Mouse (Mus musculus): ENCODE data around the gene Homer2.

Homer2 gene

DNA sequence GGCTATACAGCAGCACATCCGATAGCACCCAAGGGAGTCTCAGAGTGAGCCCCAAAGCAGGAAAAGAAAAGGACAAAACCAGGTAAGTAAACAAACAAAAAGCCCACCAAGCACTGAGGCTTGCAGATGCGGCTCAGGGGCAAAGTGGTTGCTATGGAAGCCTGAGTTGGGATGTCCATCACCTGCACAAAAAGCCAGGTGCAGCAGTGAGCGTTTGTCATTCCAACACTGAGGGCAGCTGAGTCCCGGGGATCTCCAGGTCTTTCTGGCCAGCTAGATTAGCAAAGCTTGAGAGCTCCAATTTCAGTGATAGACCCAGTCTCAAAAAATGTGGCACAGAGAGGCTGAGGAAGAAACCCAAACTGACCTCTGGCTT, 149.4 kb downstream of the Homer2 start:
- no peak for DNase-seq

- no peak for DNase-seq
Measured at GRCm38 (mm10) chr7:81557252-81557984, 149.9 kb downstream of the Homer2 start.

GRCm38 (mm10) chr7:81556839-81557238, 150.5 kb downstream of the Homer2 start:
- no peak for DNase-seq

- DNase-seq, result no peak
Measured at GRCm38 (mm10) chr7:81554369-81554768, 153.0 kb downstream of the Homer2 start.

- no peak for DNase-seq
Measured at GRCm38 (mm10) chr7:81553589-81553988, 153.7 kb downstream of the Homer2 start.

All from thymus, adult 18-20 months (tissue).